Mouse (Mus musculus) adrenal gland, postnatal 14 days (tissue): ENCODE data around the gene Nav1. TPM values are rescaled to one million over a fixed set of nuclear protein-coding genes. Genes with fewer than 3 reads are reported as not detected.

ENCODE experiments used
- DNase-seq: peaks from one replicate; pipeline ENCODE4 v3.0.0; 2021; ENCODE audit warnings: mixed read lengths
- total RNA-seq: library from RNA; stranded (reverse); gene quantifications from 2 replicates; pipeline ENCODE4 v1.2.3, GENCODE M21; 2021

The Nav1 gene
- total RNA-seq, 1 experiment from 2014 or later, result 20.6 TPM

DNA sequence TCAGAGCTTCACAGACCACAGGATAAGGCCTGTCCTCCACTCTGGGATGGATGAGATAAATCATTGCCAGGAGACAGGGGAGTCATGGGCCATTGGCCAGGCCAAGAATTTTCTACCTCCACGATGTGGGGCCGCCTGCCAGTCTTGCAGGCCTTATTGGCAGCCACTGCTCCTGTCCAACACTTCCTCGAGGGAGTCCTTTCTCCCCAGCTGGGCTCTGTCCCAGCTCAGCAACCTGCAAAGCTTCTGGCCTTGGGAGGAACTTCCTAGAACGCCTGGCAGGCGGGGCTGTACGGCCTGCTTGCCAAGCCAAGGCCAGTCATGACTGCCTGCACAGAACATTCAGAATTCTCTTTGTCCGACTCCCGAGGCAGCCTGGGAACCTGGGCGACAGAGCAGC lies 58.3 kb downstream of the Nav1 start:
- peak; percentile 87 for DNase-seq

DNA sequence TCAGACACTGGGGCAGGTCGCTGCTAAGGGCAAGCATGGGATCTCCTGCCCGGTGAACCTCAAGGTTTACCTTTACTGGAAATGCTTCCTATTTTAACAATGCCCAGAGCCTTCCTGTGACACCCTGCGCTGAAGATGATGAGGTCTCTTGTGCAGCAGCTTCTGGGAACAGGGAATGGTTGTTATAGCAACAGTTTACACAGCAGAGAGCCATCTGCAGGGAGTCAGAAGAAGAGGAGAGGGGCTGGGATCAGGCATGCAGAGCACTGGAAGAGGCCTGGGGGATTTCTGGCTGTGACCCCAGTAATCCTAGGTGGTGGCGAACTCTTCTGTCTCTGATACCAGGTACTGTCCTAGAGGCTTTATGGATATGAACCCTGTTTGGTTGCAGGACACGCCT lies 61.0 kb downstream of the Nav1 start:
- no peak for DNase-seq

DNA sequence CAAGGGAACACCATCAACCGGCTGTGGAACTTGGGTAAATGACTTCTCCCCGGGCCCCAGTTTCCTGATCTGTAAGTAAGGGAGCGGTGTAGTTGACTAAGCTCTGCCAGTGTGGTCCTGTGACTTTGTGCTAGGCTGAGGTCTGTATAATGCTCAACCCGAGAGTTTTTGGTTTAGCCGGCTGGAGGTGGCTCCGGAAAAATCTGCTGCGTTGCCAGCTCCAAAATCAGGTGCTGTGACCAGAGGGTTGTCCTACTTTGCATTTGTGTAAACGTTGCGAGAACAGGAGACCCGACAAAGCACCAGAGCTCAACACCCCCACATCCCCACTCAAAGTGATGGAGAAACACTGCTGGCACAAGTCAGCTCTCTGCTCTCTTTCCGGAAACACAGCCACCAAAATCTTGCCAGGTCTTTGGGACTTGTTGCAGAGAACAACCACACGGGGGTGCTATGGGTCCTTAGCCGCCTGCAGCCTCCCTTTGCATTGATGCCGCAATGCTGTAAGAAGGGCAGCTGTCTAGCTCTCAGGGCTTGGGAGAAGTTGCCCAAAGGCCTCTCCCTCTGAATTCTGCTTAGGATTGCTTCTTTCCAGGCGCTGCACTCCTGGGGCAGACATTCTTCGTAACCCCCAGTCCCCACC lies 62.5 kb downstream of the Nav1 start:
- DNase-seq, result peak; percentile 92

DNA sequence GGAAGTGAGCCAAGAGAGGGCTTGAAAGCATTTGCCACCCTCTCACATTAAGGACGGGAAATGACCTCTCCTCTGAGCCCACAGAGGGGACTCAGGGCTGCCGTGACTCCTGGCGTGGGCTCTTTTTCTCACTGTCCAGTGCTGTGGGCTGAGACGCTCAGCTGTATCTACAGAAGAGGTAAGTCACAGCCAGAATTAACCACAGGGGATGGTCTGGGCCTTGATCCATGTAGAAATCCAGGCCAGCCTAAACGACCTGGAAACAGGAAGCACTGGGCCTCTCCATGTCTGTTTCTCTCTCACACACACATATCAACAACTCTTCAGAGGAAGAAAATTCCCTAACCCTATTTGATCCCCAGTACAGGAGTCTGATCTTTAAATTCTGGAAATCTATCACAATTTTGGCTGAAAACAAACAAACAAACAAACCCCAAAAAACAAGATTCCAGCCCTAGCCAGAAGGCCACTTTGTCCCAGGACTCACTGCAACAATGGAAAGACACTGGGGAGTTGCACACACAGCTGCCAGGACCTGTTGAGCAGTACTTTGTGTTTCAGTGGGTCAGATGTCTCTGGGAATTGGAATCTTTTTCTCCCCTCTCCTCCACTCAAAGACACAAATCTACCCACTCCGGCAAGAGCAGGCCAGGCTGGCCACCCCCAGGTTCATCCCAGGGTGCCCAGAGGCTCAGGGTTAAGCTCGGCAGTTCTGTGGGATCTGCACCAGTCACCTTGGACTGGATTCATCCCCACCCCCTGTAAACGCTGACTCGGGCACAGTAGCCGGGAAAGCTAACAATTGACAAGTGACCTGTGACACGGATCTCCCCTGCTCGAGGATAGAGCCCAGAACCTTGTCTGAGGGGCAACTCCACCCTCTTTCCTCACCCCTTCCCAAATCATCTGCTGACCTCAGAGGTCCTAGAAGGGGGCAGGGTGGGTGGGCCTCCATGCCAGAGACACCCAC lies 64.0 kb downstream of the Nav1 start:
- DNase-seq, result peak; percentile 42

DNA sequence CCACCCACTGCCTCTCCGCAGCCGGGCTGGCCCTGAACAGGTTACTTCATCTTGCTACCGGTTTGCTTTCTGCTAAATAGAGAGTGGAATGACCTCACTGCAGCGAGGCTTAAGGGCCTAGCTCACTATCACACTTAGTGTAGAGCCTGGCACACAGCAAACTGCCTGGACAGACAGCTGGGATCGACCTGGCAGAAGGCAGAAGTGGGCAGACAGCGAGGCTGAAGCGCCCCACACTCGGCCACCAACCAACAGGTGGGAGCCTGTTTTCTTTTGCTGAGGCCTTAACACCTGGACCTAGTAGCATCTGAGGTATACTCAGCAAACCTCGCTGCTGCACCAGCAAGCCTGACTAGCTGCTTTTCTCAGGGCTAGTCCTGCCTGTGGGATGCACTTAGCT lies 65.0 kb downstream of the Nav1 start:
- DNase-seq, result no peak

DNA sequence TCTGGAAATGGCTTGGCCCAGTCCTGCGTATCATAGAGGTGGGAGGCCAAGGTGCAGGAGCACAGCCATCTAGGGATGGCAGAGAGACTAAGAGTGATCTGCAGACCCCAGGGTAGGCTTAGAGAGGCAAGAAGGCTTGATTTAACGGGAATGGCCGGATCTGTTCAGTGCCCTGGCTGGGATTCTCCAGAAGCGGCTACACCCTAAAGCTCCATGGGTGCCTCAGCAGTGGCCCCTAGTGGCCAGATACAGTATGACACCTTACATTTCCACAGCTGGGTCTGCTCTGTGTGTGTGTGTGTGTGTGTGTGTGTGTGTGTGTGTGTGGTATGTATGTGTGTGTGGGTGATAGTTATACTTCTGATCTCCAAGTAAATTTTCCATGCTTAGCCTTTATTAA lies 66.8 kb downstream of the Nav1 start:
- DNase-seq, result peak; percentile 90

DNA sequence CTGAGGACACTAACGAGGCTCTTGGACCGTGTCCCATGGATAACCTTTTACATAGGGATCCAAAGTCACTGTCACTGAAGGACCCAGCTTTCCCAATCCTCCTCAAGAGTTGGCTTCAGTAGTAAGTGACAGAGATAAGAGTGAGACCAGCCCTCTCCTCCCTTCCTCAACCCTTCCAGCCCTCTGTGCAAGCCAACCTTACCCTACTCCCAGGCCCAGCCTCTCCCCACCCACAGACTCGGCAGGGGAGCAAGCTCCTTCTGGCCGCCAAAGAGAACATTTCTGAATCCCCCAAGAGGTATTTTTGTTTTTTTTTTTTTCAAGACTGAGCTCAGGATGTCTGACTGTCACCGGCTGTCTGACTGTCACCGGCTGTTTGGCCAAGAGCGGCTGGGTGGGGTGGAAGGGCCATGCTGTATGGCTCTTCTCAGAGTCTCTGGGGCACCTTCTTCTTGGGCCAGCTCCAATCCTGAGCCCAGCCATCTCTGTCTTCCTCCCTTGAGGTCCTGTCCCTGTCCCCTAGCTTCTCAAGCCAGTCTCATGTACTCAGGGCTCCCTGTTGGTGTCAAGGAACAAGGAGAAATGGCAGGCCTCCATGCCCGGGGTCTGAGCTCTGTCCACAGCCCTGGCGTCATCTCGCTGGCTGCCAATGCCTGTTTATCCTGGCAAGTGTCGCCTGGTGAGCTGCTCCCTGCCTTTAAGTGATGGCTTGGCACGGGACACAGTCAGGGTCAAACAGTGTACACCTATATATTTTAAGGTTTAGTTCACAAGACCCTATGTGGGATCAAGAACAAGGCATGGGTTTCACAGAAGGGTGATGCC lies 68.4 kb downstream of the Nav1 start:
- DNase-seq, result no peak

DNA sequence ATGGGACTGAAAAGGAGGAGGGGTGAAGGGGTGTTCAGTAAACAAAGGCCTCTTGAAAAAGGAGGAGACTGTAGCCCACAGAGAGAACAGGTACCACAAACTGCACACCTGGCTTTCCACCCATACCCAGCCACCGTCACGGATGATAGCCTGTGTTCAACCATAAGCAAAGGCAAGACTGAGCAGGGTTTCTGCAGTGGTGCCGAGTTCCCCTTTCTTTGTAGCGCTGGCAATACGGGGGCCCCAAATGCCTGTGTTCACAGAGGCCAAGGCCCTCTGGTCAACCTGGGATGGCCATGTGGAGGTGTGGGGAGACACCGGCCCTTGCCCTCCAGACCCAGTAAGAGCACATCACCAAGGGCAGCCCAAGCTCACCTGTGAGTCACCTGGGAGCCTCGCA lies 70.3 kb downstream of the Nav1 start:
- DNase-seq, result no peak

DNA sequence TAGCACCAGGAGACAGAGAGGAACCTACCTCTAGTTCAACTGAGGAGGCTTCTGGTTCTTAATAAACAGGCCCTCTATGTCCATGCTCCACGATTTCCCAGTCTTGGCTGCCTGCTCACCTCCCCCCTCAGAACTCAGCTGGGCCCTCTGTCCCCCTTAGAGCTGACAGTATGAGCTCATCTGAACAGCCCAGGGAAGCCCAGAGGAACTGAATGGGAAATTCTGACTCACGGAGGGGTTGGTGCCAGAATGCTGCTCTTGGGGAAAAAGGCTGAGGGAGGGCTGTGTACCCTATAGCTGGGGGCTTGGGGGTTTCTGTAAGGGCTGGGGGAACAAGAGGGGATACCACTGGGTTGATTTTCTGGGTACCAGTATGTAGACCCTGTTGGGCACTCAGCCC lies 70.8 kb downstream of the Nav1 start:
- no peak for DNase-seq

DNA sequence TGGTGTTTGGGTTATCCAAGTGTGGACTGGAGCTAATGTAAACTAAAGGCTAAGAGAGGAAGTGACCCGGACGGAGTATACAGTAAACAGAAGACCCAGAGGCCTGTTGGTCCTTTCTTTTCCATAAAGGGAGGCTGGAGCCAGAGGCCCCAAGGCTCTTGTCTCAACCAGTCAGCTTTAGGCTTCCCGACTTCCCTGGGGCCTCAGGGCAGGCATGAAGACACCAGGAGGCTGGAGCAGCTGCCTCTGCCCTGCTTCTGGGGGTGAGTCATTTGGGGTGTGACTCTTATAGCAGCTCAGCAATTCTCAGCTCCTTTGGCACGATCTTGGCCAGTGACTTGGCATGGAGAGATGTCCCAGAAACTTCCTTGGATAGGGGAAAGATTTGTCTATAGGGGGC lies 71.8 kb downstream of the Nav1 start:
- no peak for DNase-seq

DNA sequence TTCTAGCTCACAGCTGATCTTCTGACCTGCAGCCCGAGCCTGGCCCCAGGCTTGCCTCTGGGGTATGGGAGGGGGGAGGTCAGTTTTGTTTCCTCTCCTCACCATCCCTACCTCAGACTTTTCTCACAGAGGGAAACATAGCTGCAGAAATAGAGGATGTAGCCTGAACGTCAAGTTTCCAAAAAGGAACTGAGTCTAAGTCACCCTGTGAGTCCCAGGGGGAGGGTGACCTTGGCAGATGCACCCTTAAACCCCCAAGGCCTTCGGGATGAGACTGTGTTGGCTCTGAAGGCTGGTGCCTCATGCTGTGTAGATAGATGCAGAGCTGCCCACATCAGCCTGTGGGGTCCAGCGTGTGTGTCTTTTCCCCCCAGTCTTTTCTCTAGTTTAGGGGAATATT lies 72.3 kb downstream of the Nav1 start:
- no peak for DNase-seq

DNA sequence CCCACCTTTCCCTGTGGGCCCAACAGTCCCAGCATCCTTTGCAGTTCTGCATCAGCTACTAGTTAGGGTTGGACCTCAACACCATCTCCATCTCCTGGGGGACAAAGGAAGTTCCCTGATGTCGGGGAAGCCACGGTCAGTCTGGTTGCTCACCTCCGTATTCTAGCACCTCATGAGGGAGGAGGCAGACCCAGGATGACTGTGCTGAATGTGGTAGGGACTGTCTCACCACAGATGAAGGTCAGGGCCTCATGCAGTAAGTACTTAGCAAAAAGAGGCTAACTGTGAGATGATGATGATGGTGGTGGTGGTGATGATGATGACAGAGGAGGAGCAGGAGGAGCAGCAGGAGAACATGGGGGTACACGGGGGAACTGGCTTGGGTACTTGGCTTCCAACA lies 73.0 kb downstream of the Nav1 start:
- DNase-seq, result no peak

DNA sequence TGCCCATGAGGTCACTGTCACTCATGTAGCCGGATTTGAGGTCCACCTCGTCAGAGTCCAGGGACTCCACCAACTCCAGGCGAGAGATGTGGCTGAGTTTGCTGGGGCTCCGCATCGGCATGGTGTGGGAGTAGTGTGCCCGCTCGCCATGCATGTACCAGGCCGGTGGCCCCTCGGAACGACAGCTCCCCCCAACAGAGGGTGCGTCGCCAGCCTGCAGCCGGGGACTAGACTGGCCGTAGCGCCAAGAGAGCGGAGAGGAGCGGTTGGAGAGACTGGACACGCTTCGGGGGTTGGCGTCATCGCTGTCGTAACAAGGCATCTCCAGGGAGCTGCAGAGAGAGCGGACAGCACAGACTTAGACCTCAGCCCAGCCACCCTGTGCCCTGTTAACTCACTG lies 74.7 kb downstream of the Nav1 start:
- DNase-seq, result peak; percentile 47

DNA sequence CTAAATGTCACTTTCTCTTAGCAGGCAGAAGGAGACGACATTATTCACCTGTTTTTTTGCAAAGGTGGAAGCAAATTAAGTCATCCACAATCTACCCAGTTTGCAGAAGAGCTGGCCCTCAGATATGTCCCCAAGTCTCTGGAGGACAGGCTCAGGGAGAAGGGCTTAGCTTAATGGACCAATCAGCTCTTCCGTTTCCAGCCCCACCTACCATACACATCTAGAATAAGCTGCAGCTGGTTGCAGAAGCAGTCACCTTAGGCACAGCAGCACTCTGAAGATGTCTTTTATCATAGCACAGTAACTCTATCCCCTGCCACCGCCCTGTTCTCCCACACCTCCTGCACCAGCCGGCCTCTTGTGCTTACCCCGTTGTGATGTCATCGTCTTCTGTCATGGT lies 75.1 kb downstream of the Nav1 start:
- no peak for DNase-seq

DNA sequence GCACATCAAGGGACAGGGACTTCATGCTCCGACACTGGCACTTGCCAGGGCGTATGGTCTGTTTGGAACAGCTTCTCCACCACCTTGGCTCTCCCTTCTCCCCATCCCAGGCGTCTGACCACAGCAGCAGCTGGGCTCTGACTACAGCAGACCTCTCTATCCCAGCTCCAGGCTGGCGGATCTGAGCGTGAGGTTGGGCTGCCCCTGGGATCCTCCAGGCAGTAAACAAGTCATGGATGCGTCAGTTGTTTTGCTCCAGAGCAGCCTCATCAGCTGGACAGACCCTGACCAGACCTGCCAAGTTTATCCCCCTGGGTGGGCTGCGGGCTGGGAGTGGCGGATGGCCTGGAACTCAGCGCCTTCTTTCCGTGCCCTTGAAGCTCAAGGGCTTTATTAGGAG lies 76.0 kb downstream of the Nav1 start:
- DNase-seq, result peak; percentile 42

DNA sequence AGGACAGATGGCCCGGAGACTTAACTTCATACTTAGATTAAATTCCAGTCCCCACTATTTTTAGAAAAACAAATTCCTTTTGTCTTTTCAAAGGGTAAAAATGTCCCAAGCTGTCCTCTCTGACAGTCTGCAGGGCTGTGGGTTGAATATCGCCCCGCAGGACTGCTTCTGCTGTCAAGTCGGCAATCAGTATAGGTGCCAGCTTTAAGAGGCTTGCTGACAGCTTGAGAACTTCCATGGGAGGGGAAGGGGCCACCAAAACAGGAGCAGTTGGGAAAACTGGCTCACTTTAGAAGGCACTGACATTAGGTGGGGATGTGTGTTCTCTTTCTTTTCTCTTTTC lies 82.6 kb downstream of the Nav1 start:
- no peak for DNase-seq

DNA sequence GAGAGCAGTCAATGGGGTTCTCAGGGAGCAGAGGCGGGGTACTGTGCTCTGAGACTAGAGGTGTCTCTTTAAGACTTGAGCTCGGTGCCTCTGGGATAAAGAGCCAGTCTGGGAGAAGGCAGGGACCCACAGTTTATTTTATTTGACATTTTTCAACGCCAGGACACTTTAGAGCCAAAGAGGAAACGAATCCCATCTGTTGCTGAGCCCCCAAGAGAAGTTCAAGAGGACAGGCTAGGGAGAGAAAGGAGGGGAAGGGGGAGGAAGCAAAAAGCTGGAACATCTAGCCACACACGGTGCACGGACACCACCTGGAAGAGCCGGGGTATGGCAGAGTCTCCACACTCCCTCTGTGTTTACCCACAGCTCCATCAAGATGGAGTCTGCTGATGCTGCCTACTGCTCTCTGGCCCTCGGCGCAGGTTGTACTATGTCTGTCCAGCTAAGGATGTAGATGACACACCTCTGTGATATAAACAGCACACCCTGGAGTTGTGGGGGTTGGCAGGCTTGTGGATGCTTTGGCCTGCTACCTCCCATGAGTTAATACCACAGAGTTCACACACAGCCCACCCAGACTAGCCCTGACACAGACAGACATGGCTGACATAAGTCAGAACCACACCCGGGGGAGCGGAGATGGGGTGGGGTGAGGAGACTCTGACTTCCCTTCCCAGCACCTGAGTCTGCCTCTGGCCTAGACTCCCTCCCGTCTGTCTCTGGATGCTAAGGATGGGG lies 83.1 kb downstream of the Nav1 start:
- no peak for DNase-seq

DNA sequence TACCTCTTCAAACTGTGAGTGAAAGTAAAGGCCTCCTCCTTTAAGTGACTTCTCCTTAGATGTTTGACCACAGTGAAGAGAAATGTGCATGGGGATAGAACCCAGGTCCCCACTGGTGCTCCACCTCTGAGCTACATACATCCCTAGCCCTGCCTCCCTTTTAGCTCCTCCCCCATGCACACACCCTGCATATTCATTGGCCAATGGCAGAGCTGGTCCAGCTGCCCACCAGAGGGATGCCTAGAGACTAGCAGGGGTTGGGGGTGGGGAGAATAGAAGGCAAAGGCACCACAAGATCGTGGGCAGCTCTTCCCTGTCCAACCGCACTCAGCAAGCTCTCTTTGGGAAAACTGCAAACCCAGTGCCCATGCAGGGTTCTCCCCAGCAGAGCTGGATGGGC lies 83.8 kb downstream of the Nav1 start:
- no peak for DNase-seq

DNA sequence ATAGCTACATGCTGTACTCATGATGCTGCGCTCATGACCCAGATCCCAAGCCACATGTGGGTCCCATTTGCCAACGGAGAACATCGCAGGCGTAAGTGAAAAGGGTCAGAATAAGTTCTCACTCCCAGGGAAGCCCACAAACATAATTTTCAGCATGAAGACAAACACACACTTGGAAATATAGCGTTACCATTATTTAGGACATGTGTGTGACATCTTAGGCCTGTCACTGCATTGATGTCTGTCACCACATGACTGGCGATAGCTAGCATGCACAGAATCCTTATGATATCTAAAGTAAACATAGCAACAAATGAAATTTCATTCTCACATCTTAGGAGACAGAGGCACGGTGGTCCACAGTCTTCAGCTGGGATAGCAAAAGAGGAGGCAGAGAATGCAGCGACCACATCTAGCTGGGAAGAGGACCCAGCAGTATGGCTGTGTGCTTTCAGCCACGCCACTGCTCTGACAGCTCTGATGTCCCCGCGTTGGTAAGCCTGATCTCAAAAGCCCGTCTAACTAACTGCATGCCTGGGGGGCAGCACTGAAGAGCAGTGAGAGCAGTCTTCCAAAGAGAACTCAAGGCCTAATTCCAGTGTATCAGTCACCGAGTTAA lies 86.4 kb downstream of the Nav1 start:
- no peak for DNase-seq

DNA sequence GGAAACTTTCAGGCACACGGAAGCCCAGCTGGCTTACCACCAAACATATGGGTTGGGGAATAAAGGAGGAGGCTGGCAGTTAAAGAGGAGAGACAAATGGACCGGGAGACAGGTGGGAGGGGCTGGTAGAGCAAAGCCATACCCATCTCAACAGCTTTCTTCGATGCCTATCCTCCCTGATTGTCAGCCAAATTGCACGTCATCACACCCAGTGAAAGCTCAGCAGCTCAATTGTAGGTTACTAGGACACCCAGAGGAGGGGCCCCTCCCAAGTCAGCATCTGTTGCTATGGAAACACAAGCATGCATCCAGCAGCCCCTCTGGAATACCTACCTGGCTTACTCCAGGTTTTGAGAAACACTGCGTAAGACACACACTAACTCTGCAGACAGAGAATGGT lies 88.4 kb downstream of the Nav1 start:
- DNase-seq, result no peak

DNA sequence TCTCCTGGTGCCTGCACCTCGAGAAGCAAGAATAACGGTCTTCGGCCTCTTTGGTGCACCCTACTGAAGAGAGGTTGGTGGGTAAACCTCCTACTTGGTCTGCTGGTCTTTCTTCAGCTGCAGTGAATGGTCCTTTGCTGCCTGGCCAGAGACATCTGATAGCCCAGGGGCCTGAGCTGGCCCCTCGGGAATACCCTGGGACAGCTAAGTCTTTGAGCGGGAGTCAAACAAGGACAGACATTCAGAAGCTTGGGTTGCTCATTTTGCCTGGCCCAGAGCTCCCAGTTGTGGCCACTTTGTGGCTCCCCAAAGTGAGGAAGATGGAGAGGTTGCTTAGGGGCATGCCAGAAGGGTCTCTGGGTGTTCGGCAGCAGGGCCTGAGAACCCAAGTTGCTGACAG lies 89.6 kb downstream of the Nav1 start:
- DNase-seq, result no peak
